Mouse (Mus musculus) splenic B cell, adult 2 months (primary cell): ENCODE data around the gene Coq4.

ENCODE experiments used
- DNase-seq: peaks from one replicate; pipeline ENCODE4 v3.0.0-alpha.2; 2011; ENCODE audit warnings: low read depth, low spot score
- H3K27me3 ChIP-seq: 2 replicates; pipeline ENCODE4 v1.6.1; 2012; ENCODE audit warnings: mild to moderate bottlenecking, low read length, moderate library complexity, mixed read lengths; ENCODE audit not compliant: control insufficient read depth, poor library complexity, insufficient read depth, severe bottlenecking
- H3K36me3 ChIP-seq: 2 replicates; pipeline ENCODE4 v1.6.1; 2012; ENCODE audit warnings: mild to moderate bottlenecking, low read length, moderate library complexity, mixed read lengths; ENCODE audit not compliant: control insufficient read depth, poor library complexity, insufficient read depth, severe bottlenecking

Coq4 gene

GRCm38 (mm10) chr2:29787104-29787917 lies at the start of gene Coq4:
Gene Coq4, plus strand, starts transcription at chr2:29787493.
- Histone ChIP-seq H3K27me3 (no peaks in the 10 kb centered on the region), H3K36me3 (peaks cover 16% of the 10 kb centered on the region)
- DNase-seq: peak; percentile 93

GRCm38 (mm10) chr2:29738799-29739198 lies 48.5 kb upstream of the Coq4 start:
- DNase-seq: no peak
- Histone ChIP-seq H3K36me3 (peaks cover 10% of the 10 kb centered on the region), H3K27me3 (no peaks in the 10 kb centered on the region)

GRCm38 (mm10) chr2:29739368-29739767 lies 47.9 kb upstream of the Coq4 start:
- H3K27me3 ChIP-seq: no peaks in the 10 kb centered on the region
- H3K36me3 ChIP-seq: peaks cover 10% of the 10 kb centered on the region
- peak; percentile 77 for DNase-seq

- no peaks in the 10 kb centered on the region for H3K27me3 ChIP-seq
- peaks cover 2% of the 10 kb centered on the region for H3K36me3 ChIP-seq
- DNase-seq: no peak
Measured at GRCm38 (mm10) chr2:29741207-29741606, 46.1 kb upstream of the Coq4 start.

- DNase-seq: no peak
- no peaks in the 10 kb centered on the region; the same call in 1 of the 2 replicates for H3K36me3 ChIP-seq
- no peaks in the 10 kb centered on the region for H3K27me3 ChIP-seq
Measured at GRCm38 (mm10) chr2:29744256-29744655, 43.0 kb upstream of the Coq4 start.

GRCm38 (mm10) chr2:29747188-29747782 lies 40.0 kb upstream of the Coq4 start:
- Histone ChIP-seq H3K36me3 (no peaks in the 10 kb centered on the region), H3K27me3 (peaks cover 2% of the 10 kb centered on the region)
- no peak for DNase-seq

- H3K36me3 ChIP-seq: no peaks in the 10 kb centered on the region
- peaks cover 2% of the 10 kb centered on the region for H3K27me3 ChIP-seq
- peak; percentile 54 for DNase-seq
Measured at GRCm38 (mm10) chr2:29747852-29748251, 39.4 kb upstream of the Coq4 start.

GRCm38 (mm10) chr2:29748499-29748898 lies 38.8 kb upstream of the Coq4 start:
- no peak for DNase-seq
- Histone ChIP-seq H3K36me3 (no peaks in the 10 kb centered on the region), H3K27me3 (peaks cover 2% of the 10 kb centered on the region)

GRCm38 (mm10) chr2:29751497-29751896 lies 35.8 kb upstream of the Coq4 start, which contains the start of gene Gm13420:
Gene Gm13420, minus strand, starts transcription at chr2:29751685.
- DNase-seq: no peak
- Histone ChIP-seq H3K27me3 (peaks cover 2% of the 10 kb centered on the region), H3K36me3 (no peaks in the 10 kb centered on the region)

- Histone ChIP-seq H3K27me3 (peaks cover 2% of the 10 kb centered on the region), H3K36me3 (no peaks in the 10 kb centered on the region)
- no peak for DNase-seq
Measured at GRCm38 (mm10) chr2:29752397-29752796, 34.9 kb upstream of the Coq4 start.

- Histone ChIP-seq H3K27me3 (no peaks in the 10 kb centered on the region; the same call in 1 of the 2 replicates), H3K36me3 (no peaks in the 10 kb centered on the region)
- DNase-seq: no peak
Measured at GRCm38 (mm10) chr2:29755693-29756092, 31.6 kb upstream of the Coq4 start.

GRCm38 (mm10) chr2:29764831-29765230 lies 22.5 kb upstream of the Coq4 start:
- DNase-seq: peak; percentile 76
- Histone ChIP-seq H3K36me3 (no peaks in the 10 kb centered on the region), H3K27me3 (no peaks in the 10 kb centered on the region)

GRCm38 (mm10) chr2:29767976-29768709 lies 19.1 kb upstream of the Coq4 start:
- DNase-seq: no peak
- Histone ChIP-seq H3K27me3 (no peaks in the 10 kb centered on the region; the same call in 1 of the 2 replicates), H3K36me3 (no peaks in the 10 kb centered on the region)

GRCm38 (mm10) chr2:29768901-29769300 lies 18.4 kb upstream of the Coq4 start:
- DNase-seq: no peak
- Histone ChIP-seq H3K27me3 (no peaks in the 10 kb centered on the region; the same call in 1 of the 2 replicates), H3K36me3 (no peaks in the 10 kb centered on the region)

GRCm38 (mm10) chr2:29770162-29770561 lies 17.1 kb upstream of the Coq4 start:
- Histone ChIP-seq H3K27me3 (no peaks in the 10 kb centered on the region; the same call in 1 of the 2 replicates), H3K36me3 (no peaks in the 10 kb centered on the region)
- DNase-seq: no peak
